Mouse (Mus musculus) lung, postnatal 25 days (tissue): ENCODE data around the gene Sdc3.

Source experiments
- DNase-seq: peaks from one replicate; pipeline ENCODE4 v3.0.0; 2022; ENCODE audit warnings: low spot score

Sdc3 gene

DNA sequence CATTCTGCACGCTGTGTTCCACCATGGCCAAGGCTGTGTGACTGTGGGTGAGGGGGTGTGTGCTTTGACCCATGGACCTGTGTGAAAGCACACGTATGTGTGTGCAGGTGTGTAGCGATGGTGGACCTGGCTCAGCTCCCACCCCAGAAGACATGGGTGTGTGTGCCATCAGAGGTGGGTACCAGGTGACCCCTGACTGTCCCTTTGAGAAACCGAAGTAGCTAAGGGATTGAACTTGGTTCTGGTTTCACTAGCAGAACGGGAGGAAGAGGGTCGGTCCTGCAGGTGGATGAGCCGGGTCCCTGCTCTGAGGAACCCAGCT lies 804 bp downstream of the Sdc3 start:
- no peak for DNase-seq

DNA sequence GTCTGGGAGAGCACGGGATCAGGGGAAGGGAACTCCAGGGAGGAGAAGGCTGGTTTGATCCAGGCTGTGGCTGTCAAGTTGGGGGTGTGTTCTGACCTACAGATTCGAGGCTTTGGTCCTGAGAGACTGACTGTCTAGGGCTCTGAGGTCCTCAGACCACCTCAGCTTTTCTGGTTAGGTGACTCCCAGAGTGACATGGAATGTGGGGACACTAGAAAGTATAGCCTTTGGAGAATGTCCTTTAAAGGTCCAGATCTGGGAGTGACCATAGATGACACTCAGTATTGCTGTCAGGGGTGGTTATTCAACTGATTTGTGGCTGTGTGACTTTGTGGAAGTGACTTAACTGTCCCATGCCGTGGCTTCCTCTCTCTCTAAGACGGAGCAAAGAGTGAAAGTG lies 2.4 kb downstream of the Sdc3 start:
- DNase-seq: no peak

DNA sequence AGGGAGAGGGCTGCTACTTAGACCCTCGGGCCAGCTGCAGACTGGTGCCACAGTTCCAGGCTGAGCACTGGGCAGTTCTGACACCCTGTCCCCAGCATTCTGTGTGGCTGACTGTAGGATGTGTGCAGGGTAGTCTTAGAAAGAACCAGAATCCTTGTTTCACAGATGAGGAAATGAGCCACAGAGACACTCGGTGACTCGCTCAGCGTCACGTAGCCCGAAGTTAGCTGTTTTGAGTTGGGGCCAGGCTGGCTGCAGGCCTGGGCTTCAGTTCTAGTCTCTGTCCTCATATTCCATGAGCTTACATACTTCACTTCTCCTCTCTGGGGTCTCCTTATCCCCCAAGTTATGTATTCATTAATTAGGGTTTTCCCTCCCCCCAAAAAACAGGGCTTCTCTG lies 3.6 kb downstream of the Sdc3 start:
- no peak for DNase-seq

DNA sequence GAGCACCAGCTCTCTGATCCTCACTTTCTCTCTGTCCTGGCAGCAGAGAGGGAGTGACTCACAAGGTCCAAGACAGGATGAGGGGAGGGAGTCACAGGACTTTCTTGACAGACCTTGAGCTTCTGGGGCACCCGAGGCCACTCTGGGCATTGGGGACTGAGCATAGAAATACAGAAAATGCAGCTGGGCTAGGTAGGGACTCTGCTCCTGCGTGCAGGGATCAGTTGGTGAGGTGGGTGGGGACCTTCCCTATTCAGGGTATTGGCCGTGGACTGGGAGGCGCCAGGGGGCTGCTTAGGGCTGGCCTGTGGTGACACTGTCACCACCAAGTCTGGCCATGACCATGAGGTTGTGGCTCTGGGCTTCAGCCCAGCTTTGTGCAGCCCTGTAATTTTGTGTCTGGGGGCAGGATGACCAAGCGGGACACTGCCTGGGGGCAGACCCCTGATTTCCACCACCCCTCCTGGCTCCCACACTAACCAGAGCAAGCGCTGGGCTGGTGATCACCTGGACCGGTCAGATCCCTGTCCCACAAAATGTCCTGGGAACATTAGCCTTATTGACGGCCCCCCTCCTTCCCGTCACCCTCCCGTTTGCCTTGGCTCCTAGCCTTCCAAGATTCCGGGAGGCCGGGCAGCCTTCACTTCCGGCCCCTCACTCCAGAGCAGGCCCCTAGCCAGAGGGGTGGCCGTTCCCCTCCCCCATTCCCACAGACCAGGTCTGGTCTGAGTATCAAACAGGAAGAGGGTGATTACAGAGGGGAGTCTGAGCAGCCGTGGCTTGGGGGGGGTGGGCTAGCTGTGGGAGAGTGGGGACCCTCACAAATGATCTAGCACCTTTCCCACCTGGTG lies 5.1 kb downstream of the Sdc3 start:
- DNase-seq: peak; percentile 42

DNA sequence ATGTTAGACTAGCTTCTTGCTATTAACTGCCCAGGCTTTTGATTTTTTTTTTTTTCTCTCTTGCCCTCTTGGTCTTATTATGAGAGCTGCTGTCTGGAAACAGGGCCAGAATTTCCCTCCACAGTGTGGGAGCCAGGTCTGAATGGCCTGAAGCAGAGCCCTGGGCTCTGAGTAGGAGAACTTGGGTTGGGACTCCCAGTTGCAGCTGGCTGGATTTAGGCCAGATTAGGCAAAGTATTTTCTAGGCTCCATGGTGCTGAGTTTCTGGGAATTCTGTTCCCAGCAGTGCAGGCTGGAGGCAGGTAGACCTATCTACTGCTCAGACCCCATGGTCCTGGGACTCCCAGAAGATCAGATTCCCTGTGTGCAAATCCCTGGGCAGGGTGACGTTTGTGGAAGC lies 6.1 kb downstream of the Sdc3 start:
- DNase-seq: no peak

DNA sequence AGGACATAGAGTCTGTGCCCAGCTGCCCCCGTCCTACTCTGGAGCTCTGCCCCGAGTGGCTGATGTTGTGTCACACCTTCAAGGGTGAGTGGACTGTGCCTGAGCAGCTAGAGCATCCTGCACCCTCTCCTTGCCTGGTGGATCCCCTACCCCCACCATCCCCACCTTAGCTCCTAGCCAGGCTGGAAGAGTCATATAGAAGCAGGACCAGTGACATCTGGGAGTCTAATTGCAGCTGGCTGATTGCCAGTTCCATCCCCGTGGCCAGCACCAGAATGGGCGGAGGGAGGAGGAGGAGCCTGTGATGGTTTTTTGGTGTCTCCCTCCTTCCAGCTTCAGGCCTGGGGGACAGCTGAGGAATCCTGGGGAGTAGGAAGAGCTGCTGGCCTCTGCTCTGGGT lies 6.8 kb downstream of the Sdc3 start:
- no peak for DNase-seq

DNA sequence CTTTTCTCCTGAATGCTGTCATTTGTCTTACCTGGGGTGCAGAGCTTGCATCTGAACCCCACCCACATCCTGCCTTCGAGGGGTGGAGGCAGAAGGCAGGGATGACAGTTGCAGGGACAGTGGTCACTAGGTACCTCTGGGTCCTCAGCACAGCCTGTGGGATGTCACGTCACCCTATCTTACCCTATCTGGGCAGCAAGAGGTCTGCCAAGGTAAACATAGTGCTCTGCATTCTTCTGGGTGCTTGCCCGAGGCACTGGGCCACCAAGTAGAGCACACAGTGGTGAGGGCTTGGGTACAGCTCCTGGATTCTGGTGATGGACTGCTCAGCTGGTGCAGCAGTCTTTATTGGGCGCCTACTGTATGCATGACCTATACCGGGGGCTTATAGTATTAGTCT lies 7.2 kb downstream of the Sdc3 start:
- no peak for DNase-seq

DNA sequence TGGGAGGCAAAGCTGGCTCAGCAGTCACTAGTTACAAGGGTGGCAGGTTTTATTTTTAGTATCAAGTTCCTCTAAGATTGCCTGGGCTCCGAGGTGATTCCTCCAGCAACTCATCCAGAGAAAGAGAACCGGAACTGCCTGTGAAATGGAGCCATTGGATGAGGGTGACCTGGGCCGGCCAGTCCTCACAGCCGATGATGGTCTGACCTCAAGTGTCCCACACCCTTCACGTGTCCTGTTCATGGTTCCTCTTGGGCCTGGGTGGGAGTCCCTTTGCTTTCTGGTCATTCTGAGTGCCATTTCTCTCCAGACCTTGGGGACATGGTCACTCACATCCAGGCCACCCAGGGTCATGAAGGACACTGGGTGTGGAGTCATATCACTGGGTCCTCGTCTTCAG lies 7.8 kb downstream of the Sdc3 start:
- peak; percentile 47 for DNase-seq

DNA sequence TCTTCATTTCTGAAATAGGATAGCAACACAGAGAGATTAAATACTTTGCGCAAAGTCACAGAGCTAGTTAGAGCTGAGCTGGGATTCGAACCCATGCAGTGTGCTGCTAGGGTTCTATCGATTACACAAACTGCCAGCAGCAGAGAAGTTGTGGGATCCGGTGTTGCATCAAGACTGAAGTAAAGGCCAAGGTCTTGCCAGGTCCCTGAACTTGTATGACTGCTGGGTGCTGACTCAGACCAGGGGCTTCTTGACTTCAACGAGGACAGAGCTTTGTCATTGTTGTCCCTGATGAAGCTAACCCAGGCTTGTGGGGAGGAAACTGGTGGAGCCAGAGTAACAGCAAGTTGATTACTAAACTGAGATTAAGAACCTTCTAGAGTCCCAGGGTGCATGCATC lies 8.9 kb downstream of the Sdc3 start:
- no peak for DNase-seq

DNA sequence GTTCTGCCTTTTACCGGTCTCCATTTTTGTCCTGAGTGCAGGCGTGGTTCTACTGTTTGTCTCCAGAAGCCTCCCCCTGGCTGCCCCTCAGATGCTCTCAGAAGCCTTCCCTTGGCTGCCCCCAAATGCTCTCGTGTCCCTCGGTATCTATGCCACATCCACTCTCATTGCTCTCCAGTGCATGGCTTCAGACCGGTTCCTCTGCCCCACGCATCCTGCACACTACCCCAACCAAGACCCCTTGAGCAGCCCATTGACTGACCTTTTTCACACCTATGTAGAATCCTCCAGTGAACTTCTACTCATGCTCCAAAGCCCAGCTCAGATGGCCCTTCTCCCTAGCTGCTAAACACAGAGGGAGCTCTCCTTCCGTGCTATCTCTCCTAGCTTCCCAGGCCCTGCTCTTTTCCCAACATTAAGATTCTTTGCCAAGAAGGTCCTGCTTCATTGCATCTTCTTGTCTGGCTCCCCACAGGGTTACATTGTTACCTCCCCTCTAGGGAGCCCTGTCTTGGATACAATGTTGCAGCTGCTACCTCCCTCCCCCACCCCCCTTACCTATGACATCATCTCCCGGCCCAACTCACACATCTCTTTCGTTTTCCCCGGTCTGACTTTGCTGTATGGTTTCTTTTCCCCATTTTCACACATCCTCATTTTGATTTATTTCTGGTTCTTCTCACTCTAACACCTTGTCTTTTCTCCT lies 9.4 kb downstream of the Sdc3 start:
- no peak for DNase-seq

DNA sequence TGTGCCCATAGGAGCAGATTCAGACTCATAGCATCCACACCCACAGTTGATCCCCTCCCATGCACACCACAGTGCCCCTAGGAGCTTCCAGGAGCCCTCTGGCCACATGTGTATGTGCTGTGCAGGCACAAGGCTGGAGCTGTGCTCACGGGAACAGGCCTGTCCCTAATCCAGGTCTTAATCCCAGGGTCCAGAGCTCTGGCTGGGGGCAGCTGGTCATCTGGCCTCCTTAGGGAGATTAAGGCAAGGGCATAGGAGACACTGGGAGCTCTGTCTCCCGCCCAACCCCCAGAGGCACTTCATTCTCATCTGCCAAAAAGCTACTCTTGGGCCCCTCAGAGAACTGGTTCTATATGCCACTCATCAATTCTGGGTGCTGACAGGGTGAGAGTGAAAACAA lies 11.3 kb downstream of the Sdc3 start:
- DNase-seq: no peak

DNA sequence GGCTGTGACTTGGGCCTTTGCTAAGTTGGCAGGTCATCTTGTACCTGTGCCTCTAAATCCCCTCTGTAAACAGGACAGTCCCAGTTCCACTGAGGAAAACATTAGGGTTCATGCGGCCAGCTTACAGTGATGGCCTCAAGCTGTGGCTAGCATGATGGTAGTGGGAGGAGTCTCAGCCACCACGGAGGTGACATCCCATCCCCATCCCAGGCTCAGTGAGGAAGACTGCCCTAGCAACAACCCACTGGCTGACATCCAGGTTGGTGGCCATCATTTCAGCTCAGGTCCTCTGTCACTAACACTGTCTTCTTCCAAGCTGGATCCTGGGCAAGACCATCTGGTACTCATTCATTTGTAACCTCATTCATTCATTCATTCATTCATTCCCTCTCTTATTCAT lies 12.0 kb downstream of the Sdc3 start:
- DNase-seq: no peak

DNA sequence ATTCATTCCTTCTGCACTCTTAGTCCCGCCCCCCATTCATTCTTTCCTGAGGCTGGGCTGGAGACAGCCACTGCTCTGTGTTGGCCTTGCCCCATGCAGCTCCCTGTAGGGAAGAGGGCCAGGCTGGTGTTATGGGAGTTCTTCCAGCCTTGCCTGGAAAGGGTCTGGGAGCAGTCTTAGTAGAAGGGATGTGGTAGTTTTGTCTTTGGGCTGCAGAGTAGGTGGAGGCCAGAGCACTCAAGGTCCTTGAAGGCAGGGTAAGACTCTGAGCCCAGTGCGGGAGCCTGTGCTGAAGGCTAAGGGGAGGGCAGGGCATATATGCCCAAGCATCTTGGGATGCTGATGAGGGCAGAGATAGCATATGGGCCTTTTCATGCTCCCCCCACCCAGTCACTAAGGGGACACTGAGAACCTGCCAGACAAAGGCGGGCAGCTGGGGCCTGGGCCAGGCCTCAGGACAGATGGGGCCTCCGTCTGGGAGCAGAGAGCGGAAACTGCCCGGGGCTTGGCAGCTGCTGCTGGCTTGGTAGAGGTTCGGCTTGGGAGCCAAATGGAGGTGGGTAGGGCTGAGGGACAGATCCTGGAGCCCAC lies 12.5 kb downstream of the Sdc3 start:
- DNase-seq: no peak

DNA sequence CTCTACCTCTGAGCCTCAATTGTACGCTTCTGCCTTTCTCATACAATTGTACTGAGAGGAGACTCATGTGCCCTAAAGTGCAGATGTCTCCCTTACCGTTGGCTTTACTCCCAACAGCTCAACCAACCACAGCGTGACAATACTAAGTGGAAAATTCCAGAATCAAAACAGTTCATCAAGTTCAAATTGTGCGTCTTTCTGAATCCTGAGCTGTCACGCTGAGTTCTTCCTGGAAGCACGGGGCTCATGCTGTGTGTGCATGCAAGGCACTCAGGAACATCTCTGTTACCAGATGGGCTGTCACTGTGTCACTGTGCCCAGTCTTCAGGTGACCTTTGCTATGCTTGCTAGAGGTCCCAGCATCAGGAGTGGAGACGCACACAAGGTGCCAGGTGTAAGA lies 13.4 kb downstream of the Sdc3 start:
- DNase-seq: no peak

DNA sequence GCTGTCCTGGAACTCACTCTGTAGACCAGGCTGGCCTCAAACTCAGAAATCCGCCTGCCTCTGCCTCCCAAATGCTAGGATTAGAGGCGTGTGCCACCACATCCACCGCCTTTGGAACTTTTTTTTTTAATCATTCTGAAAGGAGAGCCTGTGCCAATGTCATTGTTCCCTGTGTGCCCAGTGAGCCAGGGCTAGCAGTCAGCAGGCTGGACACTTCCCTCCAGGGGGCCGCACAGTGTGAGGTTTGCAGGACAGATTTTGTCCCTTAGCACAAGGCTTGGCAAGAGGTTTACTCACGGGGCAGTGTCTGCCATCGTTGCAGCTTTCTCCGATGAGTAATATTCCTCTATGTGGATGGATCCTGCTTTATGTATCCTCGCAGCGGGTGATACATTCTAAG lies 14.4 kb downstream of the Sdc3 start:
- DNase-seq: no peak

DNA sequence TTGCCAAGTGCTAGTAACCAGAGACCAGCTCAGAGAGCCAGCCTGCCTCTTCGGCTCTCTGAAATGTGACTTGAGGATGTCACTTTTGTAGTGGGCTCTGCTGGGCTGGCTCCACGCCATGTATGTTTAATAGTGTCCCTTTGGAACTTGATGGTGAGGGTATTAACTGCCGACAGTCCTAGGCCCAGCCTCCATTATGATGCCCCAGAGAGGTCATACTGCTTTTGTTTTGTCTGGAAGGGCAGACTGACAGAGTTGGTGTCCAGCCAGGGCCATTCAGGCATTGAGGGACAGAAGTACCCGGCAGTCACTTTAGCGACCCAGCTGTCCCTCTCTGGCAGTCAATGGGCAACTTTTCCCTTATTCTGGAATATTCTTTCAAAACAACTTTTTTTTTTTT lies 17.4 kb downstream of the Sdc3 start:
- DNase-seq: no peak

DNA sequence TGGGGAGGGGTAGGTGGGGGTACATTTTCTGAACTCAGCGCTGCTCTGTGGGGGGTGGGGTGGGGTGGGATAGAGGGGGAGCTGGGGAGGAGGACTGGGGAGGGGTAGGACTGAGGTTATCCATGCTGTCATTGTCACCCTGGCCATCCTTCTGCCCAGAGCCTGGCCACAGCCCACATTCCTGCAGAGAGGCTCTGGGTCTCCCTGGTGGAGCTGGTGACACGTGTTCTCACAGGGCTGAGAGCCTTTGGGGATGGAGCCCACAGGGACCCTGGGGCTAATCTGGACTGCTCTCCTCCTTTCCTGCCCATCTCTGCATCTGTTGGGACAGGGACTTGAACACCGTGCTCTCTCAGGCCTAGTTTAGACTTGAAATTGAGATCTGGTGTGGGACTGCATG lies 18.5 kb downstream of the Sdc3 start:
- no peak for DNase-seq

DNA sequence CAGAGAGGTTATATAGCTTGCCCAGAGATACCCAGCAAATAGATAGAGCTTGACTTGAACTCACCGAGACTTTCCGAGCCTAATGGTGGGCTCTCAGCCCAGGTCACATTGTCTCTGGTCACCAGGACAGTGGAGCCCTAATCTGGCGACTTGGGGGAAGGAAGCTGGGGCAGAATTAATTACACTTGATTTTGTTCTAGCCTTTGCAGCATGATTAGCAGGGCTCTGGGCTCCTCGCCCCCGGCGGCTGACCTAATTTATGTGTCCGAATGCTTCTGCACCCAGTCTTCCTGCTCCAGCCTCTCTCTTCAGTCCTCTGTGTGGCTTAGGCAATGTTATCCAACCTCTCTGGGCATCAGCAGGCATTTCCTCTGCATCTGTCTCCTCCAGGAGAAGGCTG lies 19.0 kb downstream of the Sdc3 start:
- no peak for DNase-seq

DNA sequence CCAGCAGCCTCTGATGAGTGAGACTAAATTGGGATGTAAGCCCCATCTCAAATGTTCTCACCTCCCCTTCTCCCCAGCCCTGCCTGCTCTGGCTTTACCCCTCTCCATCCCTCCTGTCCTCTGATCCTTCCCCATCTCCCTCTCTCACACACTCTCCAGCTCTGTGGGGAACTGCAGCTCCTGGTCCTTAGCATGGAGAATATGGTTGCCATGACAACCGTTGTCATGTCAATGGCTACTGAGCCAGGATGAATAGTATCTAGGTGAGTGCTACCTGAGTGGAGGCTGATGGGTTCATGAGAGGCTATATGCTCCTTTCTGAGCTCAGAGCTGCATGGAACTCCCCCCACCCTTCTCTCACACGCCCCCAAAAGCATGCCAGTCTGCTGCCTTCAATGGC lies 21.6 kb downstream of the Sdc3 start:
- no peak for DNase-seq

DNA sequence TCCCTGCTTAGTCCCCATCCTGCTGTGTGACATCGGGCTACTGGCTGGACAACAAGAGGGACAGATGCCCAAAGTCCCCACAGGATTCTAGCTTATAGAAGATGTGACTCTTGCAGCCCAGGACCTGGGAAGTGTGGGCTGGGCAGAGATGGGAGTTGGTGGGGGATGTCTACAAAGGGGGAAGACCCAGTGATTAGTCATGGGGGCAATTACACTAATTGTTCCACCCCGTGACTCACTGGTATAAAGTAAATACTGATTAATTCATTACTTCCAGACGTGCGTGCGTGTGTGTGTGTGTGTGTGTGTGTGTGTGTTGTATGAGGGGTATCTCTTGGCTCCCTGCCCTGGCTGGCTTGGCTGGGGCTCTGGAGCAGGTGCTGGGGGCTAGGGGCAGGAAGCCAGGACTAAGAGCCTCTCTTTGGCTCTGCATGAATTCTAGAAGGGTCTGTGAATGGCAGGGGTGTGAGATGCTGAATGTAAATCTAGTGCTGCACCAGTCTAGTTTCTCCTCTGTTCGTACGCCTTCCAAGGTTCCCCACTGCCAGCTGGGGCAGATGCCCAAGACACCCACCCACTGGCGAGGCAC lies 22.5 kb downstream of the Sdc3 start:
- no peak for DNase-seq

DNA sequence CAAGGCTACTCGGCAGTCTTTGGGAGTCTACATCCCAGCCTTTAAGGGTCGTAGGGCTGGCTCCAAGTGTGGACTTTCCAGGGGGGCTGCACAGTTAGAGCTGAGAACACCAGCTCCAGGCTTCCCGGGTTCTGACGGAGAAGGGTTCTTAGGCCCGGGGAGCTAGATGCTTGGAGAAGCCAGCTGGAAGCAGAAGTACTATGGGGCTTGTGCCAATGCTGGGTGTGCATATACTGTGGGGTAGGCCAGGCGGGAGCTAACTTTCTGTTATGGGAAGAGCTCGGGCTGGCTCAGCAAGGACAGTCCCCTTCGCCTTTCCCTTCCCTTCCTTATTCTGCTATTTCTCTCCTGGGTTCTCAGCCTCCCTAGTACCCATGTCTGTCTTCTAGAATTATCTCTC lies 23.5 kb downstream of the Sdc3 start:
- DNase-seq: no peak

DNA sequence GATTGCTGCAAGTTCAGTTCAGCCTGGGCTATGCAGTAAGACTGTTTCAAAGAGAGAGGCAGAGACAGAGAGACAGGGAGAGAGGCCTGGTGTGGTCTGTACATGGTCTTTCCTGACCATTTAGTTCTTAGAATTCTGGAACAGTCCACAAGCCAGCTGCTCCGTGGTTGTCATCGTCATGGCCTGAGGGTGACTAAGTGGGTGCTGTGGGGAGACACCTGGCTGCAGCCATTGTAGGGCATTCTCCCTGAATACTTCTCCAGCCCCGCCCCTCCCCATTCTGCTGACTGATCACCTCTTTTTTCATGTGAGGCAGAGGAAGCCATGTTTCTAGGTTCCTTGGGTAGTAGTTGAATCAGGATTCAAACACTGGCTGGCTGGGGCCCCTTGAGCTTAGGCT lies 27.5 kb downstream of the Sdc3 start:
- no peak for DNase-seq

DNA sequence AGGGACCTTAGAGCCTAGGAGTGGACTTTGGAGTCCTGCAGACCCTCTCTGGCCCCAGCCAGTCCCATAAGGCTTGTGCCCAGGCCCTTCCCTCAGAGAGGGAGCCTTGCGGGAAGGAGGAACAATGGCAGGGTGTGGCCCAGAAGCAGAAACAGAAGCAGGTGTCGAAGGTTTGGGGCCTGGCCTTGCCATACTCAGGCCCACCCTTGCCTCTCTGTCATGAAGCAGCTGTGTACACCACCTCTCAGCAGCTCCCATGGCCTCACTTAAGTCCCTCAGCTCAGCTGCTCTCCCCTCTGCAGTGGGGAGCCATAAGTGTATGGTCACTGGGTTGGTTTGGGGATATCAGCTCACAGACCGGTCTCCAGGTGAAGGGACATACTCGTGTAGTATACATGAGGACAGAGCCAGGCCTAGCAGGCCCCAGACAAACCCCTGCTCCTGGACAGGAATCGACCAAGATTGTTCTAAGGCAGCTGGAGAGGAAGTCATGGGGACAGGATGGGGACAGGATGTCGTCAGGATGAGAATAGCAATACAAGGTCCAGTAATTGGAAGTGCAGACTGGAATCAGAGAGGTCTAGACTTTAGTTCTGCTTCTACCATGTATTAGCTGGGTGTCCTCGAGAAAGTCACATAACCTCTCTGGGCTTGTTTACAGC lies 28.4 kb downstream of the Sdc3 start:
- peak; percentile 50 for DNase-seq
